8 mouse cellular contexts compared by ENCODE assay signal in the genomic region with DNA sequence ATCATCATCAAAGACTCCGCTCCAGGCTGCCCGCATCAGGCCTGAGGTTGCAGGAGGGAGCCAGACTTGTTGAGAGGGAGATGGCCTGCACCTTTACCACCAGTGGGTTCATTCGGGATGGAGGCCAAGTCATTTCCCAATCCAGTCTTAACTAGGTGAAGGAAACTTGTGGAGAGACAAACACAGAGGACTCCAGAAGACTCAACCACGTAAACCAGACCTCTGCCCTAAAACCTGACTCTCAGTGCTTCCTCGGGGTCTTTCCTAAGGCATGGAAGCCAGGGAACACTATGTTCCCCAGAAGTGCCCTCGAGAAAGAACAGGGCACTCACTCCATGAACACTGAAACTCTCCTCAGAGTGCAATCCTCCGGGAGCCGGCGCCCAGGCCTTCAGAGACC. TPM values are rescaled to one million over a fixed set of nuclear protein-coding genes. Genes with fewer than 3 reads are reported as not detected.
DNase-seq lines count a peak whose midpoint lies in the region; ATAC-seq lines count a peak whose summit lies in the region.

No protein-coding gene starts in this region.

- H3K27ac ChIP-seq in kidney, embryonic 14.5 days (ENCODE audit: low read depth, low read length): no peak overlapping the region
- no peak overlapping the region for H3K27ac ChIP-seq in forebrain, embryonic 14.5 days (ENCODE audit: low read depth, low read length)
- H3K27ac ChIP-seq in midbrain, embryonic 13.5 days: no peak overlapping the region

- no peaks in the 10 kb centered on the region for H3K9me3 ChIP-seq in kidney, embryonic 14.5 days (ENCODE audit: control insufficient read depth, low read length)
- no peaks in the 10 kb centered on the region for H3K9me3 ChIP-seq in forebrain, embryonic 14.5 days (replicated peaks; ENCODE audit: control insufficient read depth, low read length)
- H3K9me3 ChIP-seq in midbrain, embryonic 13.5 days: no peaks in the 10 kb centered on the region

- H3K4me3 ChIP-seq in kidney, embryonic 14.5 days (ENCODE audit: low read length): no peak overlapping the region
- H3K4me3 ChIP-seq in forebrain, embryonic 14.5 days (ENCODE audit: low read depth, low read length): 0 out of 2 replicates have a peak overlapping the region, but pooled peaks have one; percentile 75
- peak overlapping the region; percentile 71 for H3K4me3 ChIP-seq in midbrain, embryonic 13.5 days (replicated peaks)

- WGBS in kidney, embryonic 14.5 days: 82% methylated on average over 9 of the region's 9 CpGs
- WGBS in forebrain, embryonic 14.5 days: 86% methylated on average over 9 of the region's 9 CpGs
- WGBS in midbrain, embryonic 13.5 days: 87% methylated on average over 9 of the region's 9 CpGs

- no peak for DNase-seq in kidney, postnatal 25 days
- peak; percentile 37 for DNase-seq in NIH3T3 (ENCODE audit: low read depth)
- DNase-seq in forebrain, embryonic 14.5 days (ENCODE audit: low spot score): no peak
- DNase-seq in urinary bladder, postnatal 36 days (ENCODE audit: low spot score in 2 of 2): no peak
- DNase-seq in layer of hippocampus, adult 9-10 months (ENCODE audit: low spot score): no peak
- no peak for DNase-seq in testis, postnatal 14 days (ENCODE audit: low spot score)

- H3K4me1 ChIP-seq in kidney, embryonic 14.5 days (ENCODE audit: control insufficient read depth, insufficient read depth, low read length): peaks cover 38% of the 10 kb centered on the region
- H3K4me1 ChIP-seq in forebrain, embryonic 14.5 days (ENCODE audit: control insufficient read depth, insufficient read depth, low read length): peaks cover 18% of the 10 kb centered on the region
- peaks cover 41% of the 10 kb centered on the region for H3K4me1 ChIP-seq in midbrain, embryonic 13.5 days (replicated peaks)

- peak overlapping the region; percentile 28; the same call in 1 of the 2 replicates for H3K9ac ChIP-seq in kidney, embryonic 14.5 days (ENCODE audit: low read depth, low read length)
- H3K9ac ChIP-seq in forebrain, embryonic 14.5 days (ENCODE audit: low read length): peak overlapping the region; percentile 37
- no peak overlapping the region; the same call in 1 of the 2 replicates for H3K9ac ChIP-seq in midbrain, embryonic 13.5 days (replicated peaks)

- no peaks in the 10 kb centered on the region for H3K36me3 ChIP-seq in kidney, embryonic 14.5 days (ENCODE audit: control insufficient read depth, insufficient read depth, low read length)
- H3K36me3 ChIP-seq in forebrain, embryonic 14.5 days (ENCODE audit: control insufficient read depth, insufficient read depth, low read length): no peaks in the 10 kb centered on the region
- no peaks in the 10 kb centered on the region for H3K36me3 ChIP-seq in midbrain, embryonic 13.5 days

- no peaks in the 10 kb centered on the region for H3K27me3 ChIP-seq in kidney, embryonic 14.5 days (ENCODE audit: control insufficient read depth, insufficient read depth, low read length)
- H3K27me3 ChIP-seq in forebrain, embryonic 14.5 days (replicated peaks; ENCODE audit: control insufficient read depth, insufficient read depth, low read length): no peaks in the 10 kb centered on the region; the same call in 1 of the 2 replicates
- H3K27me3 ChIP-seq in midbrain, embryonic 13.5 days: peaks cover 16% of the 10 kb centered on the region

- H3K4me2 ChIP-seq in kidney, embryonic 14.5 days (replicated peaks; ENCODE audit: low read depth, low read length): no peak overlapping the region
- H3K4me2 ChIP-seq in forebrain, embryonic 14.5 days (ENCODE audit: low read length): no peak overlapping the region
- H3K4me2 ChIP-seq in midbrain, embryonic 13.5 days (replicated peaks): peak overlapping the region; percentile 98

- no peak for ATAC-seq in kidney, embryonic 14.5 days (ENCODE audit: low FRiP score, low TSS enrichment)
- no peak for ATAC-seq in forebrain, embryonic 14.5 days
- ATAC-seq in midbrain, embryonic 13.5 days: no peak

RNA-seq across cellular contexts. Expression of a gene that starts 2.5 kb away (rescaled TPM):
- polyA plus RNA-seq in kidney, embryonic 14.5 days (2014; fragmentation: Nextera tagmentation; extraction: Ambion mirVana): 16.8 and 25.9 TPM in 2 replicates
- 37.9 and 39.7 TPM in 2 replicates for polyA plus RNA-seq in forebrain, embryonic 14.5 days (2014; fragmentation: Nextera tagmentation; extraction: Ambion mirVana)
- polyA plus RNA-seq in midbrain, embryonic 13.5 days (2015; fragmentation: Nextera tagmentation; extraction: Ambion mirVana): 34.2 and 37.3 TPM in 2 replicates

RNA-seq across cellular contexts. Expression of a gene that starts 39.7 kb away (rescaled TPM):
- polyA plus RNA-seq in kidney, embryonic 14.5 days (2014; fragmentation: Nextera tagmentation; extraction: Ambion mirVana): not detected in 2 replicates
- polyA plus RNA-seq in forebrain, embryonic 14.5 days (2014; fragmentation: Nextera tagmentation; extraction: Ambion mirVana): 0.28 and 0.46 TPM in 2 replicates
- polyA plus RNA-seq in midbrain, embryonic 13.5 days (2015; fragmentation: Nextera tagmentation; extraction: Ambion mirVana): 0.12 and 0.53 TPM in 2 replicates

RNA-seq across cellular contexts. Expression of a gene that starts 44.6 kb away (rescaled TPM):
- 39.2 and 39.5 TPM in 2 replicates for polyA plus RNA-seq in kidney, embryonic 14.5 days (2014; fragmentation: Nextera tagmentation; extraction: Ambion mirVana)
- polyA plus RNA-seq in forebrain, embryonic 14.5 days (2014; fragmentation: Nextera tagmentation; extraction: Ambion mirVana): 47.2 and 57.7 TPM in 2 replicates
- 59.0 and 62.4 TPM in 2 replicates for polyA plus RNA-seq in midbrain, embryonic 13.5 days (2015; fragmentation: Nextera tagmentation; extraction: Ambion mirVana)
